Mouse (Mus musculus) heart, postnatal 4 days (tissue): Measurements from ENCODE around the gene Eif1. TPM values are rescaled to one million over a fixed set of nuclear protein-coding genes. Genes with fewer than 3 reads are reported as not detected.
"Not testable (repeated sequence)": the region's sequence is repeated elsewhere in the genome, so short reads cannot be mapped to it uniquely, and the experiment has no call there.

Experiments used
- DNase-seq: peaks from one replicate; pipeline ENCODE4 v3.0.0; 2021
- total RNA-seq, 2 experiments: library from RNA; stranded (reverse); gene quantifications; 2 replicates each; pipeline ENCODE4 v1.2.3; 2021

The Eif1 gene
- total RNA-seq, 2 experiments from 2014 or later, result 1,236 to 1,276 TPM

- peak; percentile 28 for DNase-seq
Observed at GRCm38 (mm10) chr11:100355151-100355951, 35.7 kb downstream of the Eif1 start.

GRCm38 (mm10) chr11:100355972-100356818 is 36.5 kb downstream of the Eif1 start, which contains the start of gene Hap1:
Gene Hap1 (minus strand): TSS chr11:100356128.
- peak; percentile 69 for DNase-seq

GRCm38 (mm10) chr11:100356819-100357211 is 37.1 kb downstream of the Eif1 start:
- no peak for DNase-seq

GRCm38 (mm10) chr11:100357408-100357807 is 37.7 kb downstream of the Eif1 start:
- no peak for DNase-seq

GRCm38 (mm10) chr11:100360175-100360574 is 40.5 kb downstream of the Eif1 start:
- no peak for DNase-seq

GRCm38 (mm10) chr11:100361059-100361458 is 41.4 kb downstream of the Eif1 start:
- DNase-seq, result not testable (repeated sequence)

- DNase-seq, result peak; percentile 87
Observed at GRCm38 (mm10) chr11:100362209-100362978, 42.7 kb downstream of the Eif1 start.

- DNase-seq, result peak; percentile 83
Observed at GRCm38 (mm10) chr11:100362979-100363562, 43.4 kb downstream of the Eif1 start.

GRCm38 (mm10) chr11:100369145-100369544 is 49.5 kb downstream of the Eif1 start:
- no peak for DNase-seq

GRCm38 (mm10) chr11:100369822-100370221 is 50.1 kb downstream of the Eif1 start:
- DNase-seq, result no peak

Other genes starting within 250 kb of the Eif1 start
- gene Krt32, start 231.7 kb upstream of the Eif1 start, total RNA-seq, result not detected
- gene Krt35, start 223.6 kb upstream of the Eif1 start, total RNA-seq, result not detected
- gene Krt36, start 214.3 kb upstream of the Eif1 start, total RNA-seq, result not detected
- not detected for gene Krt13, start 198.3 kb upstream of the Eif1 start, total RNA-seq
- under 1 TPM in 1 of 2 experiments, not detected in 1; 0.17 TPM for gene Krt15, start 184.0 kb upstream of the Eif1 start, total RNA-seq
- gene Krt19, start 171.2 kb upstream of the Eif1 start, total RNA-seq, result 10 to 100 TPM; 16.1 to 21.1 TPM
- not detected for gene Krt9, start 126.6 kb upstream of the Eif1 start, total RNA-seq
- 1 to 10 TPM; 1.6 to 2.9 TPM for gene Krt14, start 112.3 kb upstream of the Eif1 start, total RNA-seq
- gene Krt16, start 71.0 kb upstream of the Eif1 start, total RNA-seq, result not detected
- gene Krt17, start 58.9 kb upstream of the Eif1 start, total RNA-seq, result under 1 TPM in 1 of 2 experiments, not detected in 1; 0.29 TPM
- gene Krt42, start 50.0 kb upstream of the Eif1 start, total RNA-seq, result not detected
- not detected for gene Gast, start 14.5 kb downstream of the Eif1 start, total RNA-seq
- 1 to 10 TPM; 3.1 to 4.1 TPM for gene Hap1, start 36.2 kb downstream of the Eif1 start, total RNA-seq
- 100 to 1,000 TPM; 223 to 234 TPM for gene Jup, start 77.9 kb downstream of the Eif1 start, total RNA-seq
- gene P3h4, start 95.0 kb downstream of the Eif1 start, total RNA-seq, result 10 to 100 TPM; 28.0 to 30.0 TPM
- 10 to 100 TPM; 68.8 to 76.1 TPM for gene Fkbp10, start 95.8 kb downstream of the Eif1 start, total RNA-seq
- gene Nt5c3b, start 121.9 kb downstream of the Eif1 start, total RNA-seq, result 10 to 100 TPM; 52.3 to 55.3 TPM
- gene Klhl10, start 122.0 kb downstream of the Eif1 start, total RNA-seq, result under 1 TPM; 0.43 to 0.59 TPM
- gene Klhl11, start 152.9 kb downstream of the Eif1 start, total RNA-seq, result 10 to 100 TPM; 11.8 to 13.4 TPM
- gene Acly, start 208.1 kb downstream of the Eif1 start, total RNA-seq, result 10 to 100 TPM; 60.7 to 63.4 TPM
- under 1 TPM; 0.21 to 0.70 TPM for gene Ttc25, start 225.7 kb downstream of the Eif1 start, total RNA-seq